Mouse (Mus musculus): ENCODE measurements around the gene Pik3ap1.

GRCm38 (mm10) chr19:41323125-41323524 is 61.8 kb downstream of the Pik3ap1 start:
- TF ChIP-seq CTCF (IDR thresholded peaks at IDR 0.05; ENCODE audit: low read depth, low read length), result no peak
- no peak for TF ChIP-seq POLR2AphosphoS5 (IDR thresholded peaks at IDR 0.05; ENCODE audit: insufficient replicate concordance, low read depth, low read length)
